Mouse (Mus musculus): ENCODE data around the gene Pik3r5.

DNA sequence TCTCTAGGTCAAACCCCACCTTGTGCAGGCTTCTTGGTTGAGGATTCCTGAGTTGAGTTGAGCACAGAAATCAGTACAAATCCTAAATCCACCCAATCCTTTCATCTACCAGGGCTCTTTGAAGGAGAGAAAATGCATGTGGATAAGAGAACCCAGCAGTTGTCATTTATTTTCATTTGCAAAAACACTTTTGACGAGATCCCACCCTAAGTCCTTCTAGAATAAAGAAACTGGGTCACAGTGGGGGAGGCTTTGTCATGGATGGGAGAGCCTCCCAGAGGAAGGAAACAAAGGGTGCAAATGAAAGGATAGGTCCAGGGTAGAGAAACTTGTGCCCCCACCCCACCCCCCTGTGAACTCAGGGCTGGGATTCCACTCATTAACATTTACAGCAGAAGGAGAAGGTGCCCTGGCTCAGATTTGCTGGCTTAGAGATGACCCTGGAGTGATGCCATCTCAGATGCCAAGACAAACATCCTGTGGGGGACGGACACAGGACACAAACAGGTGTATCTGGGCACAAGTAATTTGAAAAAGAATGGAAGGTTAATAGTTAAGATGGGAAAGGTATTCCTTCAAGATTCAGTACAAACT is 37.9 kb upstream of the Pik3r5 start:
- TF ChIP-seq EP300 (IDR thresholded peaks at IDR 0.05; ENCODE audit: low read depth) = no peak
- no peak for TF ChIP-seq CTCF (IDR thresholded peaks at IDR 0.05; ENCODE audit: low read depth)

All from liver, embryonic 14.5 days (tissue).